Mouse (Mus musculus): ENCODE measurements at regions not wholly inside any gene's neighbourhood (a gene's known extent, or its start where the extent isn't known, plus 50 kb on each side); places are given as distances from the start of the nearest gene placed in this dataset.
A peak's percentile ranks its signal among the peaks of the same experiment; 100 is the strongest.

DNA sequence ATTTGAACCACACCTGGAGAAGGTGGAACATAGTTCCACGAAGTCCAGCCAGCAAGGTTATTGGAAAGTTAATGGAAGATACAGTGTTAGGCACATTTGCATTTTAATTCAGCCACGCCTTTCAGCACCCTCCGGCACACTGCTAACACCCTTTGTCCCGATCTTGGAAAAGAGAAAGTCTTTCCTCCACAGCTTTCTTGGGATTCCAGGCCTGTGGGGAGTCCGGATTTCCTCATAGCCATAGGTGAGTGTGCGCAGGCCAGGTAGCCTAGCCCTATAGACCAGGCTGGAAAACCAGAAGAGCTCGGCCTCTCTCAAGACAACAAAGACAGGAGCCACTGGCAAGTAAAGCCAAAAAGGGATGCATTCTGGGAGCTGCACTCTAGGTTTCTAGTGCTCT is 50.7 kb upstream of the Elf5 start:
- TF ChIP-seq ZNF384 (IDR thresholded peaks at IDR 0.05; ENCODE audit: low read depth, low read length): no peak
- TF ChIP-seq HCFC1 (IDR thresholded peaks at IDR 0.05; ENCODE audit: borderline replicate concordance, insufficient read depth, low read length): no peak
- no peak for TF ChIP-seq CHD2 (IDR thresholded peaks at IDR 0.05; ENCODE audit: low read depth, low read length)
- Histone ChIP-seq H3K27ac (ENCODE audit: insufficient read depth, low read depth, low read length, poor library complexity, severe bottlenecking) (no peak overlapping the region), H3K9ac (ENCODE audit: insufficient read depth, low read depth, low read length, poor library complexity, severe bottlenecking) (no peak overlapping the region), H3K4me1 (ENCODE audit: control insufficient read depth in 2 of 2, insufficient read depth in 2 of 2, low read length in 2 of 2, poor library complexity in 1 of 2) (peaks cover 0 to 8% of the 10 kb centered on the region in 2 experiments; a peak in 1 of 4 replicates), H3K9me3 (ENCODE audit: control insufficient read depth, insufficient read depth, low read depth, low read length) (no peaks in the 10 kb centered on the region), H3K4me3 (ENCODE audit: insufficient read depth in 1 of 2, low read depth in 1 of 2, low read length in 2 of 2, poor library complexity in 1 of 2, severe bottlenecking in 1 of 2) (no peak overlapping the region), H3K36me3 (ENCODE audit: control insufficient read depth, insufficient read depth, low read length, poor library complexity, severe bottlenecking) (no peaks in the 10 kb centered on the region)
- in situ Hi-C loops (cut with MboI; ENCODE audit: low sequenced_read_pairs in 2 of 2, unreplicated experiment in 2 of 2): no loop called here
- DNase-seq (ENCODE audit: low read depth, low spot score): peak; percentile 52
